Mouse (Mus musculus) E14TG2a.4 (cell line): ENCODE results near the gene Lrfn4.

Experiments
- H3K27me3 ChIP-seq: 2 replicates; pipeline ENCODE4 v1.6.1; 2014; ENCODE audit warnings: low read length, control low read depth; ENCODE audit not compliant: insufficient read depth
- H3K36me3 ChIP-seq: 2 replicates; pipeline ENCODE4 v1.6.1; 2014; ENCODE audit warnings: low read length, control low read depth; ENCODE audit not compliant: insufficient read depth
- H3K4me1 ChIP-seq: replicated peaks from 2 replicates; pipeline ENCODE4 v1.6.1; 2014; ENCODE audit warnings: low read depth, low read length, control low read depth
- H3K4me3 ChIP-seq: replicated peaks from 2 replicates; pipeline ENCODE4 v1.5.1; 2014; ENCODE audit warnings: mild to moderate bottlenecking, low read length
- H3K9me3 ChIP-seq: 2 replicates; pipeline ENCODE4 v1.6.1; 2014; ENCODE audit warnings: low read length, control low read depth
- CTCF ChIP-seq: conservative IDR thresholded peaks from 2 replicates; pipeline ENCODE4 v1.5.1; 2014; ENCODE audit warnings: low read length
- NANOG ChIP-seq: IDR thresholded peaks from 2 replicates; pipeline ENCODE4 v1.6.1; 2014; ENCODE audit warnings: borderline replicate concordance, low read length, mixed read lengths
- POU5F1 ChIP-seq: IDR thresholded peaks from 2 replicates; pipeline ENCODE4 v1.6.1; 2014; ENCODE audit warnings: low read length, borderline replicate concordance

Gene Lrfn4

DNA sequence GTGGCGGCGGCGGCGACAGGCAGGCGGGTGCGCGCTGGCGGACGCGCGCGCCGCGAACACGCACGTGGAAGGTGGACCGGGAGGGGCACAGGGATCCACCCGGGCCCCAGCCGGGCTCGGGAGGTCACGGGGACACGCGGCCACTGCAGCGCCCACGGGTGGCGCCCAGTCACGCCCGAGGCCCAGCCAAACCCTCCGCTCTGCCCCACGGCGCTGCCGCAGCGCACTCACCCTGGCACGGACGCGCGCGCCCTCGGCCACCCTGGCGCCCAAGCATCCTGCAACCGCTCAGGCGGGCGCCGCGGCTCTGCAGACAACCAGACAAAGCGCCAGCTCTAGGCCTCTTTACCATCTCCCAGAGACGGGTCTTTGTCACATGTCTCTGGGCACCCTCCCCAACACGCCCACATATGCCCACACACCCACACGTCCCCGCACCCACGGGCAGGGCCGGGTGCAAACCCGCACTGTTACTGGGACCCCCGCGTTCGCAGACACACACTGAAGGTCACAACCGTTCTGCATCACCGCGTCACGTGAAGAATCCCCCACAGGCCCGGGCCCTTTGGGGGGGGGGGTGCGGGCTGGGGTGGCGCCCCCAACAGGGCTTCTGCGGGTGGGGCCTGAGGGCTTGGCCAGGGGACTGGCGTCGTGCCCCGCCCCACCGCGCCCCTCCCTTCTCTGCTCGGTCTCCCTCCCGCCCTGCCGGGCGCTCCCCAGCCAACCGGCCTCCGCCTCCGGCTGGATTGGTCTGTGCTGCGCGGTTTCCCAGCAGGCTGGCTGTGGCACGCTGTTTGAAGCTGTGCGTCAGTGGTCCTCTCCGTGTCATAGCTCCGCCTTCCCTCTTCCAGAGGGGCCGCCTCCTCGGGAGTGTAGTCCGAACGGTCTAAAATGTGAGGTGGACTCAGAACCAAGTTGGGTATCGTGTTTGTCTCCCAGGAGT is at the start of gene Lrfn4:
Gene Lrfn4, minus strand, starts transcription at position 517 of the 943 bp plus-strand sequence.
- H3K27me3 ChIP-seq: peaks cover 38% of the 10 kb centered on the region
- TF ChIP-seq NANOG: no peak
- no peak for TF ChIP-seq CTCF
- no peak for TF ChIP-seq POU5F1

DNA sequence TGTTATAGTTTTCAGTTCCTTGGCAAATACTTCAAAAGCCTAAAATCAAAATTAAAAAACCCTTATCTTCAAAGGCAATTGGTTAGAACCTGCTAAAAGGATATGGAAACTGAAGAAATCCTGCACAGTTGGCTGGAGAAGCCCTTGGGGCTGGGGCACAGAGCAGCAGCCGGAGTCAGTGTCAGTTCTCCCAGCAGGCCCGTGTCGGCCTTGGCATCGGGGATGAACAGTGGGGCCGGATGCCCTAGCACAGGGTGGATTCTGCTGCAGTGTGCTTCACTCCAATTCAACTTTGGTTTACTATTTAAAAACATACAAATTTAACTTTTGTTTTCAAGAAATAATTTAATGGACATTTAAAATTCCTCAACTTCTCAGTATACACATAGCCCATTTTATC is 42.7 kb upstream of the Lrfn4 start:
- Histone ChIP-seq H3K4me3 (no peak overlapping the region), H3K36me3 (no peaks in the 10 kb centered on the region), H3K27me3 (no peaks in the 10 kb centered on the region), H3K9me3 (no peaks in the 10 kb centered on the region), H3K4me1 (no peaks in the 10 kb centered on the region; the same call in 1 of the 2 replicates)
- TF ChIP-seq POU5F1: no peak
- no peak for TF ChIP-seq CTCF
- no peak for TF ChIP-seq NANOG

More for the DNA sequence above, at the start of gene Lrfn4:
- H3K4me1 ChIP-seq: peaks cover 67% of the 10 kb centered on the region
- peak within 1 kb of the TSS; percentile 89 for H3K4me3 ChIP-seq
- H3K36me3 ChIP-seq: peaks cover 49% of the 10 kb centered on the region
- no peaks in the 10 kb centered on the region for H3K9me3 ChIP-seq

DNA sequence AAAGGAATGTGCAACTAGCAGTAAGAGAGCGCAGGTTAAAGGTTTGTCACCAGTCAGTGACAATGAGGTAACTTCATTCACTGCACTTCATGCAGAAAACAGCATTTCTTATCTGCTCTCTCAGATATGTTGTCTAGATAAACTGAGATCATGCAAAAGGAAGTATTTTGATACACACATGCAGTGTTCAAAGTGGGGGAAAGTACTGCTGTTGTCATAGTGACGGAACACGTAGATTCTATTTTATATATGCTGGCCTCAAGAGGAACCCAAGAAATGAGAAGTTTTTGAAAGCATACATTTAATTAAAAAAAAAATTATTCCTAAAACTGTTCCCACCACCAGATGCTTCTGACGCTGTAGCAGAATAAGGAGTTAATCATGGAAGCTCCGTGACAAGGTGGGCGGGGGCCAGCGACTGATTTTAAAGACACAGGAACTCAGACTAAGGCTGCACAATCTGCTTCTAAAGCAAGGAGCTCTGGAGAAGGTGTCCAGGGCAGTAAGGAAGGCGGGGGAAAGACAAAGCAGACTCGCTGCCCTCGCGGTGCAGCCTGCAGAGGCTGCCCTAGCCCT is 31.5 kb upstream of the Lrfn4 start:
- TF ChIP-seq CTCF (no peak), NANOG (no peak), POU5F1 (no peak)
- Histone ChIP-seq H3K36me3 (no peaks in the 10 kb centered on the region), H3K4me3 (no peak overlapping the region), H3K4me1 (no peaks in the 10 kb centered on the region), H3K9me3 (no peaks in the 10 kb centered on the region), H3K27me3 (peaks cover 8% of the 10 kb centered on the region; the same call in 1 of the 2 replicates)

DNA sequence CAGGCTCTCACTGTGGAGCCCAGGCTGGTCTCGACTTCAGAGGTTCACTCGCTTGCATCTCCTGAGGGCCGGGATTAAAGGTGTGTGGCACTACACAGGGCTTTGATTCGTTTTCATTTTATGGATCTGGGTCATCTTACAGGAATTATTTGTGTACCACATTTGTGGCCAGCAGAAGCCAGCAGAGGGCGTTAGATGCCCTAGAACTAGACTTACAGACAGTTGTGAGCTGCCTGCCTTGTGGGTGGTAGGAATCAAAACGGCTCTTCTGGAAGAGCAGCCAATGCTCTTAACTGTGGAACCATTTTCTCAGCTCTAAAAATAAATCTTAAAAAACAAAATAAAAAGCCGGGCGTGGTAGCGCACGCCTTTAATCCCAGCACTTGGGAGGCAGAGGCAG is 28.8 kb upstream of the Lrfn4 start:
- TF ChIP-seq POU5F1: no peak
- TF ChIP-seq NANOG: no peak
- peak; percentile 52 for TF ChIP-seq CTCF
- no peaks in the 10 kb centered on the region for H3K9me3 ChIP-seq
- H3K4me3 ChIP-seq: no peak overlapping the region
- no peaks in the 10 kb centered on the region for H3K36me3 ChIP-seq
- H3K27me3 ChIP-seq: peaks cover 8% of the 10 kb centered on the region; the same call in 1 of the 2 replicates
- no peaks in the 10 kb centered on the region for H3K4me1 ChIP-seq

DNA sequence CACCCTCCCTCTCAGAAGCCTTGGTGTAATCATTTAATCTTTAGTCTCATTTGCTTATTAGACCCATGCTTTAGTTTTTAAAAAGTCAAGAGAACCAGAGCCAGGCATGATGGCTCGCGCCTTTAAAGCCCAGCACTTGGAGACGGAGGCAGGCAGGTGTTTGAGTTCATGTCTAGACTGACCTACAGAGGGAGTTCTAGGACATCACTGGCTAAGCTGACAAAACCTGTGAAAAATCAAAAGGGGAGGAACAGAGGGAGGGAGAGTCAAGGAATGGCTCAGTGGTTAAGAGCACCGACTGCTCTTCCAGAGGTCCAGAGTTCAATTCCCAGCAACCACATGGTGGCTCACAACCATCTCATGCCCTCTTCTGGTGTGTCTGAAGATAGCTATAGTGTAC is 20.5 kb upstream of the Lrfn4 start:
- Histone ChIP-seq H3K27me3 (peaks cover 20% of the 10 kb centered on the region), H3K9me3 (no peaks in the 10 kb centered on the region), H3K36me3 (no peaks in the 10 kb centered on the region), H3K4me1 (no peaks in the 10 kb centered on the region), H3K4me3 (no peak overlapping the region)
- TF ChIP-seq CTCF (no peak), POU5F1 (no peak), NANOG (no peak)

DNA sequence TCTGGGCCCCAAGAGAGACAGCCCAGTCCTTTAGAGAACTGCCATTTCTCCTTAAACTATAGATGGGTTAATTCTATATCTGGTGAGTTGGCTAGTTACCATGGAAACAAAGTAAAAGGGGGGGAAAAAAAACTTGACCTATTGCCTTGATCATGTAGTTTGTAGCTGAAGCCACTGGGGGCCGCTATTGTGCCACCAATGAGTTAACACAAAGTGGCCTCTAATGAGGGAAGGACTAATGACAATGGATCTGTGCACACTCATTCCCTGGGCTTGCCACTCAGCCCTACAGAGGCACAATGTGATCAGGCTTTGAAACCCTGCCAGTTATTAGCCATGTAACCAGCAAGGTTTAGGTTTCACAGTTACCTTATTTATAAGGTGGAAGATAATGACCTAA is 13.4 kb upstream of the Lrfn4 start:
- Histone ChIP-seq H3K9me3 (no peaks in the 10 kb centered on the region), H3K4me1 (peaks cover 38% of the 10 kb centered on the region), H3K4me3 (no peak overlapping the region), H3K36me3 (peaks cover 10% of the 10 kb centered on the region), H3K27me3 (peaks cover 3% of the 10 kb centered on the region; the same call in 1 of the 2 replicates)
- TF ChIP-seq CTCF: peak; percentile 89
- TF ChIP-seq NANOG: no peak
- no peak for TF ChIP-seq POU5F1

DNA sequence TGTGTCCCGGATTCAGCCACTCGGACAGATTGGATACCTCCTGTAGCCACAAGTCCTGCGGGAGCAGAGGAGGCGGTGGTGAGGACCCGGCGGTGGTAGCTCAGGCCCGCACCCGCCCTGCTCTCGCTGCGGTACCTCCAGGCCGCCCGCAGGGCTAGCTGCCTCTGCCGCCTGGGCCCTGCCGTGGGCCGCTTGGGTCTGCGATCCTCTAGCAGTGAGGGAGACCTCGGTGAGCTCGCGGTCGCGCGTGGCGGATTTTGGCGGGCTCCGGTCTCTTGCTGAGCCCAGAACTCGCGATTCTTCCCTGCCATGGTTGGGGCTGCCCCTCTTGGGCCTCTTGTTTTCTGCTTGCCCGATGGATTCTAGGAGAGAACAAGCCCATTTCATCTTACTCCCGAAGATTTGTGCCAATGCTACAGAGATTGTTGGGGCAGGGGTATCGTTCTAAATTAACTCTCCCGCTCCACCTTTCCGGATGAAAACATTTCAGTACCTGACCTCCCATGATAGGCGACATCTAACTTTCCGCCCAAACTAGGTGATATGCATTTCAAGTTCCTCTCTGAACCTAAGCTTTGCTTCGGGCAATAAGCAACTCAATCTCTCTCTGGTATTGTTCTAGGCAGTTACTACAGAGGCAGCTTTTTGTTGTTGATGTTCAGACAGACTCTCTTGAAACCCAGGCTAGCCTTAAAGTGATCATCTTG is 10.5 kb upstream of the Lrfn4 start:
- H3K27me3 ChIP-seq: no peaks in the 10 kb centered on the region
- no peaks in the 10 kb centered on the region for H3K9me3 ChIP-seq
- peaks cover 38% of the 10 kb centered on the region for H3K36me3 ChIP-seq
- H3K4me3 ChIP-seq: peak overlapping the region; percentile 94
- no peak for TF ChIP-seq POU5F1
- no peak for TF ChIP-seq NANOG
- TF ChIP-seq CTCF: no peak
- H3K4me1 ChIP-seq: peaks cover 60% of the 10 kb centered on the region

DNA sequence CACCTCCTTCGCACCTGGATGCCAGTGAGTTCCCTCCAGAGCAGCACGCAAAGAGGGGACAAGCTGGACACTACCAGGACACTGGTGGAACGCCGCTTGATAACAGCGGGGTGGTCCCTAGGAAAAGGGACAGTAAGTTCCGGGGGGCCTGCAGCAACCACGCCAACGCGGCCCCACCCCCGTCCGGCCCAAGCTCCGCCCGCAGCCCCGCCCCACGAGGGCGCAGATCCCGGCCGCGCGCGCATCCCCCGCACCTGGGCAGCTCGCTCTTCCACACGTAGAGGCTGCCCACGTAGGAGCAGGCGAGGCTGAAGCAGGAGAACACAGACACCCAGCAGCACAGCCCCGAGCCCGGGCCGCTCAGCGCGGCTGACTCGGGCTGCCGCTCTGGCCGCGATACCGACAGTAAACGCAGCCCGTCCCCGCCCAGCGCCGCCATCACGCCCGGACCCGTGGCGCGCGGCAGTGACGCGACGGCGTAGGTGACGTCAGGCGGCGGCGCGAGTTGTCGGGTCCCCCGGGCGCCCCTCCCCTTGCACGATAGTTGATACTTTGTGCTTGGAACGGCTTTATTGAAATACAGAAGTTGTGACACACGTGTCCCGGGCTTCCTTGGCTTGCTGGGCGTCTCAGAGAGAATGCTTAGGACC is 9.8 kb upstream of the Lrfn4 start, which contains the start of gene Rce1:
Gene Rce1, minus strand, starts transcription at position 463 of the 650 bp plus-strand sequence.
- Histone ChIP-seq H3K27me3 (no peaks in the 10 kb centered on the region), H3K36me3 (peaks cover 45% of the 10 kb centered on the region), H3K4me1 (peaks cover 60% of the 10 kb centered on the region), H3K9me3 (no peaks in the 10 kb centered on the region), H3K4me3 (peak within 1 kb of the TSS; percentile 94)
- no peak for TF ChIP-seq CTCF
- no peak for TF ChIP-seq POU5F1
- no peak for TF ChIP-seq NANOG
